Comparison of ENCODE assay signal across 9 mouse cellular contexts in the genomic region with DNA sequence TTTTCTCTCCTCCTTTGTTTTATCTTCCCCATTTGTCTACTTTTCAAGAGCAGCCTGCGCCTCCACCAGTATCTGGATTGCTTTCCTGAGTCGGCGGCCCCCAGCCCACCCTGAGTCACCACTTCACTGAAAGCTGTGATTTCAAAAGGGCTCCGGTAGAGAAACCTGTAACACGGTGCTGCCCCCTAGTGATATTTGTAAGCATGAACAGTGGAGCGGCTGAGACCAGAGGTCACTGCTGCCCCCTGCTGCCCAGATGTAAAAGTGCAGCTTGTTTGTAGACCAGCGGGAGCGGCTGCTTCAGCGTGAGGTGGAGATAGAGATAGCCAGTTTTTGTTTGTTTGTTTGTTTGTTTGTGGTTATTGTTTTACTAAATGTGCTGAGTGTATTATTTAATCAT. TPM values are rescaled to one million over a fixed set of nuclear protein-coding genes. Genes with fewer than 3 reads are reported as not detected.
DNase-seq lines count a peak whose midpoint lies in the region; ATAC-seq and TF ChIP-seq lines count a peak whose summit lies in the region.
"Had no signal": no experiment of that assay in that cellular context is flagged by ENCODE, and none has a peak within 500 bp of the region (broad histone marks: within the 10 kb centered on the region; RNA-seq: fewer than 3 reads in every experiment).

No protein-coding gene starts in this region.

- no peak overlapping the region for H3K27ac ChIP-seq in kidney, adult 2 months (ENCODE audit: insufficient read depth, low read depth, low read length)
- no peak overlapping the region for H3K27ac ChIP-seq in kidney, embryonic 16.5 days (ENCODE audit: low read length)
- no peak overlapping the region for H3K27ac ChIP-seq in limb, embryonic 14.5 days (replicated peaks; ENCODE audit: low read depth, low read length)
- H3K27ac ChIP-seq: embryonic facial prominence, embryonic 12.5 days had no signal

- no peak overlapping the region for H3K4me3 ChIP-seq in kidney, adult 2 months (ENCODE audit: insufficient read depth, low read depth, low read length)
- H3K4me3 ChIP-seq in kidney, embryonic 16.5 days (ENCODE audit: low read length): no peak overlapping the region
- H3K4me3 ChIP-seq in limb, embryonic 14.5 days (replicated peaks; ENCODE audit: low read length): no peak overlapping the region
- H3K4me3 ChIP-seq: embryonic facial prominence, embryonic 12.5 days had no signal

- no peak overlapping the region for H3K4me2 ChIP-seq in kidney, embryonic 16.5 days (replicated peaks; ENCODE audit: low read depth, low read length)
- H3K4me2 ChIP-seq in limb, embryonic 14.5 days (replicated peaks; ENCODE audit: low read depth, low read length, severe bottlenecking): no peak overlapping the region
- H3K4me2 ChIP-seq: embryonic facial prominence, embryonic 12.5 days had no signal

- no peak for TF ChIP-seq POLR2A in kidney, adult 2 months (IDR thresholded peaks at IDR 0.05; ENCODE audit: low read depth, low read length)
- TF ChIP-seq POLR2A in limb, embryonic 14.5 days (IDR thresholded peaks at IDR 0.05; ENCODE audit: borderline replicate concordance, extremely low read depth, insufficient read depth, insufficient read length): peak; percentile 27; the same call in 1 of the 2 replicates

- TF ChIP-seq CTCF in kidney, adult 2 months (conservative IDR thresholded peaks at IDR 0.05; ENCODE audit: insufficient read depth, insufficient read length, low read depth, low read length): peak; percentile 99

- no peaks in the 10 kb centered on the region for H3K36me3 ChIP-seq in kidney, adult 2 months (ENCODE audit: control insufficient read depth, insufficient read depth, low read length)
- no peaks in the 10 kb centered on the region for H3K36me3 ChIP-seq in kidney, embryonic 16.5 days (ENCODE audit: insufficient read depth, low read length)
- no peaks in the 10 kb centered on the region for H3K36me3 ChIP-seq in limb, embryonic 14.5 days (ENCODE audit: control insufficient read depth, insufficient read depth, low read length)
- H3K36me3 ChIP-seq: embryonic facial prominence, embryonic 12.5 days had no signal

- no peaks in the 10 kb centered on the region for H3K4me1 ChIP-seq in kidney, adult 2 months (ENCODE audit: control insufficient read depth, insufficient read depth, low read length)
- no peaks in the 10 kb centered on the region for H3K4me1 ChIP-seq in kidney, embryonic 16.5 days (ENCODE audit: insufficient read depth, low read length)
- no peaks in the 10 kb centered on the region for H3K4me1 ChIP-seq in limb, embryonic 14.5 days (ENCODE audit: control insufficient read depth, insufficient read depth, low read length)
- H3K4me1 ChIP-seq: embryonic facial prominence, embryonic 12.5 days had no signal

- no peak for ATAC-seq in kidney, embryonic 16.5 days (ENCODE audit: low FRiP score, low TSS enrichment)
- peak; percentile 63; the same call in 1 of the 2 replicates for ATAC-seq in limb, embryonic 14.5 days (ENCODE audit: low FRiP score, low read depth)

- no peaks in the 10 kb centered on the region for H3K27me3 ChIP-seq in kidney, adult 2 months (replicated peaks; ENCODE audit: control insufficient read depth, insufficient read depth, low read length)
- no peaks in the 10 kb centered on the region for H3K27me3 ChIP-seq in kidney, embryonic 16.5 days (ENCODE audit: insufficient read depth, low read length)
- H3K27me3 ChIP-seq in limb, embryonic 14.5 days (ENCODE audit: control insufficient read depth, insufficient read depth, low read length): no peaks in the 10 kb centered on the region
- H3K27me3 ChIP-seq: embryonic facial prominence, embryonic 12.5 days had no signal

- H3K9ac ChIP-seq in kidney, embryonic 16.5 days (replicated peaks; ENCODE audit: low read length): no peak overlapping the region
- no peak overlapping the region for H3K9ac ChIP-seq in limb, embryonic 14.5 days (ENCODE audit: low read depth, low read length, severe bottlenecking)
- H3K9ac ChIP-seq: embryonic facial prominence, embryonic 12.5 days had no signal

- DNase-seq in kidney, adult 2 months: peak; percentile 79
- peak; percentile 90 for DNase-seq in cerebellum, adult 9-10 months
- peak; percentile 85 for DNase-seq in gastrocnemius, adult 18-20 months (ENCODE audit: low spot score)
- peak; percentile 55 to 77 for DNase-seq in kidney, adult 8-10 months
- DNase-seq in limb, embryonic 14.5 days (ENCODE audit: low spot score): peak; percentile 71
- peak; percentile 88 for DNase-seq in naive thymus-derived CD4-positive, alpha-beta T cell, adult 2 months (ENCODE audit: low read depth)
- peak; percentile 63 to 87 for DNase-seq in spleen, postnatal 4 days (ENCODE audit: low spot score in 2 of 2)

- no peaks in the 10 kb centered on the region for H3K9me3 ChIP-seq in kidney, embryonic 16.5 days (ENCODE audit: low read length)
- no peaks in the 10 kb centered on the region for H3K9me3 ChIP-seq in limb, embryonic 14.5 days (ENCODE audit: control insufficient read depth, low read length)
- H3K9me3 ChIP-seq: embryonic facial prominence, embryonic 12.5 days had no signal

- 25% methylated on average over 9 of the region's 9 CpGs for WGBS in kidney, adult 2 months
- WGBS in kidney, embryonic 16.5 days: 34% methylated on average over 9 of the region's 9 CpGs
- 21% methylated on average over 9 of the region's 9 CpGs for WGBS in limb, embryonic 14.5 days

RNA-seq across cellular contexts. Expression of gene Kcnk15, which starts 15.4 kb away (rescaled TPM):
- not detected in 2 replicates for polyA plus RNA-seq in kidney, adult 2 months (2012; rRNA removed)
- polyA plus RNA-seq in kidney, embryonic 16.5 days (2015; fragmentation: Nextera tagmentation; extraction: Ambion mirVana): not detected in 2 replicates
- not detected for total RNA-seq in gastrocnemius, adult 18-20 months (2021)
- polyA plus RNA-seq in limb, embryonic 14.5 days (2012; rRNA removed): not detected in 2 replicates
- not detected in 2 replicates for polyA plus RNA-seq in limb, embryonic 14.5 days (2014; fragmentation: Nextera tagmentation; extraction: Ambion mirVana)
- polyA plus RNA-seq: embryonic facial prominence, embryonic 12.5 days had no signal

RNA-seq across cellular contexts. Expression of gene Ccn5, which starts 17.4 kb away (rescaled TPM):
- polyA plus RNA-seq in kidney, adult 2 months (2012; rRNA removed): 0.41 and 1.3 TPM in 2 replicates
- 0.23 and 0.39 TPM in 2 replicates for polyA plus RNA-seq in kidney, embryonic 16.5 days (2015; fragmentation: Nextera tagmentation; extraction: Ambion mirVana)
- under 1 TPM; 0.82 to 0.95 TPM for total RNA-seq in gastrocnemius, adult 18-20 months (2021)
- polyA plus RNA-seq in limb, embryonic 14.5 days (2012; rRNA removed): 0.23 and 0.51 TPM in 2 replicates
- 0.70 and 1.1 TPM in 2 replicates for polyA plus RNA-seq in limb, embryonic 14.5 days (2014; fragmentation: Nextera tagmentation; extraction: Ambion mirVana)
